Mouse (Mus musculus) limb, embryonic 14.5 days (tissue): Measurements from ENCODE around the gene Rpl10-ps3. TPM values are rescaled to one million over a fixed set of nuclear protein-coding genes. Genes with fewer than 3 reads are reported as not detected.
A peak's percentile ranks its signal among the peaks of the same experiment; 100 is the strongest.

Source experiments
- ATAC-seq: fragments of 200-750 bp; cut with Nextera tagmentation; 2 replicates; pipeline ENCODE4 v1.8.0; 2017; ENCODE audit warnings: low read depth, moderate number of reproducible peaks, moderate TSS enrichment; ENCODE audit not compliant: low FRiP score
- DNase-seq: peaks from one replicate; pipeline ENCODE4 v3.0.0-alpha.2; 2015; ENCODE audit warnings: low spot score
- H3K27ac ChIP-seq: fragments of 300-500 bp; sonication (generic); replicated peaks from 2 replicates; pipeline ENCODE4 v1.5.1; 2014; ENCODE audit warnings: low read depth, mild to moderate bottlenecking, low read length, moderate library complexity, mixed read lengths
- H3K27me3 ChIP-seq: fragments of 300-500 bp; sonication (generic); 2 replicates; pipeline ENCODE4 v1.6.1; 2014; ENCODE audit warnings: low read length, mixed read lengths; ENCODE audit not compliant: control insufficient read depth, insufficient read depth
- H3K36me3 ChIP-seq: fragments of 300-500 bp; sonication (generic); 2 replicates; pipeline ENCODE4 v1.6.1; 2014; ENCODE audit warnings: mild to moderate bottlenecking, low read length, moderate library complexity, mixed read lengths; ENCODE audit not compliant: control insufficient read depth, insufficient read depth
- H3K4me1 ChIP-seq: fragments of 300-500 bp; sonication (generic); 2 replicates; pipeline ENCODE4 v1.6.1; 2014; ENCODE audit warnings: antibody characterized with exemption, low read length, mixed read lengths; ENCODE audit not compliant: control insufficient read depth, insufficient read depth
- H3K4me2 ChIP-seq: fragments of 300-500 bp; sonication (generic); replicated peaks from 2 replicates; pipeline ENCODE4 v1.6.1; 2014; ENCODE audit warnings: low read depth, mild to moderate bottlenecking, low read length, moderate library complexity; ENCODE audit not compliant: severe bottlenecking
- H3K4me3 ChIP-seq: fragments of 300-500 bp; sonication (generic); replicated peaks from 2 replicates; pipeline ENCODE4 v1.5.1; 2014; ENCODE audit warnings: low read length
- H3K9ac ChIP-seq: fragments of 300-500 bp; sonication (generic); 2 replicates; pipeline ENCODE4 v1.6.1; 2014; ENCODE audit warnings: mild to moderate bottlenecking, low read depth, low read length, moderate library complexity; ENCODE audit not compliant: severe bottlenecking
- H3K9me3 ChIP-seq: fragments of 300-500 bp; sonication (generic); 2 replicates; pipeline ENCODE4 v1.6.1; 2016; ENCODE audit warnings: low read length; ENCODE audit not compliant: control insufficient read depth
- POLR2A ChIP-seq: fragments of 200-500 bp; IDR thresholded peaks from 2 replicates; pipeline ENCODE4 v1.8.0; 2012; ENCODE audit warnings: inconsistent platforms, mild to moderate bottlenecking, moderate library complexity, borderline replicate concordance; ENCODE audit not compliant: insufficient read depth, insufficient read length; ENCODE audit errors: extremely low read depth
- WGBS: fragments of 180-500 bp; shearing (Covaris S2); extraction: QIAGEN DNeasy Blood & Tissue Kit; methylation state at CpG from one replicate; pipeline ENCODE4 v1.1.7; 2014; 5-methylcytosine and 5-hydroxymethylcytosine counted together
- polyA plus RNA-seq, 2 experiments: library from polyadenylated mRNA; depleted of rRNA in 1 of 2; stranded (reverse) in 1 of 2; unstranded in 1 of 2; fragments of >200 nt; fragmentation: Nextera tagmentation in 1 of 2; extraction: Ambion mirVana in 1 of 2; gene quantifications; 2 replicates each; pipeline versions ENCODE4 v1.2.1 to v1.2.3; 2012 to 2014

Rpl10-ps3 gene
- polyA plus RNA-seq, 2 experiments, result 99.3 to 385 TPM

DNA sequence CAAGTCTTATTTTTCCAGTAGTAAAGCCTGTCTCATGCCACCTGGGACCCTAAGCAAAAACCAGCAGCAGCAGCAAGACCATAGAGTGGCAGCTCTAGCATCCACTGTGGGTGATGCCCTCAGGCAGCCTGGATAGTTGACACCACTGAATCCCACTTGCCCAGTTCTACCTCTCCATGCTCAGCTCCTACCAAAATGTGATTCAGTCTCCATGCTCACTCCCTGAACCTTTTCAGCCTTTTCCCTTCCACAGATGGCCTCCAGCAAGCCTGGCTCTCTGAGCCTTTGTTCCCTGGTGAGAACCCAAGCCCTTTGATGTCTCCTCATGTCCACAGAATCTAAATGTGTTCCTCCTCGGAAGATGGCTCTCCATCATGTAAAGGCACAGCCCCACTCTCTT, 5.8 kb upstream of the Rpl10-ps3 start:
- Histone ChIP-seq H3K27ac (no peak overlapping the region), H3K4me1 (no peaks in the 10 kb centered on the region), H3K4me2 (no peak overlapping the region), H3K36me3 (no peaks in the 10 kb centered on the region), H3K4me3 (no peak overlapping the region), H3K9me3 (no peaks in the 10 kb centered on the region), H3K9ac (no peak overlapping the region), H3K27me3 (no peaks in the 10 kb centered on the region)
- WGBS, result 52% methylated on average over 1 of the region's 1 CpGs
- no peak for TF ChIP-seq POLR2A
- DNase-seq (no peak), ATAC-seq (no peak)

DNA sequence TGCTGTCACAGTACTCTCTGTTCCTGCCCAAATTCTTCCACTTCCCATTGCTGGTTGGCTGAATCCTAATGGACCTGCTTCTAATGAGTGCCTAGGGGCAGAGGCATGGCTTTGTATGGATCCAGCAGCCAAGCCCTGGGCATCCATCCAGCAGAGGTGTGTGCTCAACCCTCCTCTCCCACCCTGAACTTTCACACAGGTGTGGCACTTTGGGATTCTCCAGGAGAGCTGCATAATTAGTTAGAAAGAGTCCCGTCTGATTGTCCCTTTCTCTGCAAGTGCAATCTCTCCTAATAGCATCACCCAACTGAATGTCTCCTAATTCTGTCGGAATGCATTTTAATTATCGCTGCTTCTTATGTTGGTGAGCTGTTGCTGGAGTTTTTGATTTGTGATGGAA, 4.4 kb upstream of the Rpl10-ps3 start:
- H3K9ac ChIP-seq, result no peak overlapping the region
- H3K36me3 ChIP-seq, result no peaks in the 10 kb centered on the region
- ATAC-seq (no peak), DNase-seq (no peak)
- H3K4me3 ChIP-seq, result no peak overlapping the region
- no peaks in the 10 kb centered on the region for H3K4me1 ChIP-seq
- 54% methylated on average over 3 of the region's 3 CpGs for WGBS
- no peak overlapping the region for H3K27ac ChIP-seq
- no peak for TF ChIP-seq POLR2A
- H3K4me2 ChIP-seq, result no peak overlapping the region
- H3K9me3 ChIP-seq, result no peaks in the 10 kb centered on the region
- H3K27me3 ChIP-seq, result no peaks in the 10 kb centered on the region

DNA sequence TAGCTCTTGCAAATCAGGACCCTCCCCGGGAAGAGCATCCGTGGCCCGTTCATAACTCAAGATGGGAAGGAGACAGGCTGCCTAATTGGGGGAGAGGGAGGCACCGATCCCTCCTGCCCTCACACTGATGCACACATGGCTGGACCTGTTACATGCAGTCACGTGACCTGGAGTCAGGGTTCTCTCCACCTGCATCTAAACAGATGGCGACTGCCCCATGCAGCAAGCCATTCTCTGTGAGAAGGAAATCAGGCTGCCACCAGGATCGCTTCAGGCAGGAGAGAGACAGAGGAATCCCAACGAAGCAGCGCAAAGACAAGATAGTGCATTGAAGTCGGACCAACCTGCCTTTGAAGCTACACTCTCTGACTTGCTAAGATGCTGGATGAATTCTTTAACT, 3.5 kb upstream of the Rpl10-ps3 start:
- no peaks in the 10 kb centered on the region for H3K4me1 ChIP-seq
- H3K9ac ChIP-seq, result no peak overlapping the region
- no peak overlapping the region for H3K4me2 ChIP-seq
- no peak for ATAC-seq
- no peak for TF ChIP-seq POLR2A
- no peak overlapping the region for H3K27ac ChIP-seq
- no peaks in the 10 kb centered on the region for H3K36me3 ChIP-seq
- DNase-seq, result no peak
- H3K9me3 ChIP-seq, result no peaks in the 10 kb centered on the region
- 82% methylated on average over 10 of the region's 10 CpGs for WGBS
- H3K27me3 ChIP-seq, result no peaks in the 10 kb centered on the region
- H3K4me3 ChIP-seq, result no peak overlapping the region

DNA sequence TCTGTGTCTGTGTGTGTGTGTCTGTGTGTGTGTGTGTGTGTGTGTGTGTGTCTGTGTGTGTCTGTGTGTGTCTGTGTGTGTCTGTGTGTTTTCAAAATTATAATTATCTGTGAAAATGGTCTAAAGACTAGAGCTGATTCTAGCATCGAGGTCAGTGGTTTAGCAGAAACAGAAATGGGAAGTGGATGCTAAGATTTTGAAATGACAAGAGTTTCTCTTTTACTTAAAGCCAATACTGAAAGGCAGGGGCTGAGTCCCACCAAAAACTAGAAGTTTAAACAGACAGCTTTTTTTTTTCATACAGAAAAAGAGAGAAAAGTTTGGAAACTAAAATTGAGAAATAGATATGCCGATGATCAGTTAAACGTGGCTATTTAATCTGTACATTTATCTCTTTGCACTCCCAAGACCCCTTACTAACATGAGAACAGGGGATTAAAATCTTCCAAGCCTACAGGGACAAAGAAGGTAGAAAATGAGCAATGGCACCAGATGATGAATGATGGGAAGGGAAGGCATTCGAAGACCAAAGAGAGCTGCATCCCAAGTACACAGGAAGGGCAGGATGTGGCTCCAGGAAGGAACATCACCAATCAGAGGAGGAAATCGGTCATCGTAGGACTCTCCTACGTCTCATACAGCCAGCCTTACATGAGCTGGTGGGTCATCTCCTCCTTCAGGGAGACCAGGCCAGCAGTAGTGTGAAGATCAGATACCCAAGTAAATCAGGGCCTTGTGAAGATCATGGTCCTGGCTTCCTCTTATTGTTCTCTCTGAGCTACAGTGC, 9.0 kb downstream of the Rpl10-ps3 start:
- Histone ChIP-seq H3K27me3 (no peaks in the 10 kb centered on the region), H3K4me2 (no peak overlapping the region), H3K9me3 (no peaks in the 10 kb centered on the region), H3K27ac (no peak overlapping the region), H3K36me3 (no peaks in the 10 kb centered on the region), H3K4me3 (no peak overlapping the region), H3K9ac (no peak overlapping the region), H3K4me1 (peaks cover 4% of the 10 kb centered on the region; the same call in 1 of the 2 replicates)
- WGBS, result 78% methylated on average over 7 of the region's 7 CpGs
- ATAC-seq (no peak), DNase-seq (no peak)
- TF ChIP-seq POLR2A, result no peak

DNA sequence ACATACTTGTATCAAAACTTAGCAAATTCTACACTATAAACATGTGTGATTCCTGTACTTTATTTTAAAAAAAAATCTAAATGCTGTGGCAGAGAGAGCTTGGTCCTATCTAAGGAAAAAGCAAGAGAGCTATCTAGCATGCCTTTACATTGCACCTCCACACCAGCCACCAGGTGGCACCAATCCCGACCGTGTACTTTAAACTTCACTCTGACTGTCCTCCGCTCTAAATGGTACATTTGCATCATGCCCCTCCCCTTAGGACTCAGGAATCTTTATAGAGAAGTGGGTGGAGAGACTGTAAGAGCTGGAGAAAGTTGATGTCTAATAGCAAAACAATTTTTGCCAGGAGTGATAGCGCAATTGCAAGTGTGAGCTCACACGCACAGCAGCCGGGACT, 11.4 kb downstream of the Rpl10-ps3 start:
- 31% methylated on average over 6 of the region's 6 CpGs for WGBS
- Histone ChIP-seq H3K9ac (no peak overlapping the region), H3K4me1 (peaks cover 4% of the 10 kb centered on the region; the same call in 1 of the 2 replicates), H3K4me3 (no peak overlapping the region), H3K36me3 (no peaks in the 10 kb centered on the region), H3K4me2 (peak overlapping the region; percentile 23; the same call in 1 of the 2 replicates), H3K27ac (no peak overlapping the region), H3K27me3 (no peaks in the 10 kb centered on the region), H3K9me3 (no peaks in the 10 kb centered on the region)
- DNase-seq (peak; percentile 61), ATAC-seq (peak; percentile 75; the same call in 1 of the 2 replicates)
- no peak for TF ChIP-seq POLR2A
